7 mouse cellular contexts compared by ENCODE assay signal in the genomic region with DNA sequence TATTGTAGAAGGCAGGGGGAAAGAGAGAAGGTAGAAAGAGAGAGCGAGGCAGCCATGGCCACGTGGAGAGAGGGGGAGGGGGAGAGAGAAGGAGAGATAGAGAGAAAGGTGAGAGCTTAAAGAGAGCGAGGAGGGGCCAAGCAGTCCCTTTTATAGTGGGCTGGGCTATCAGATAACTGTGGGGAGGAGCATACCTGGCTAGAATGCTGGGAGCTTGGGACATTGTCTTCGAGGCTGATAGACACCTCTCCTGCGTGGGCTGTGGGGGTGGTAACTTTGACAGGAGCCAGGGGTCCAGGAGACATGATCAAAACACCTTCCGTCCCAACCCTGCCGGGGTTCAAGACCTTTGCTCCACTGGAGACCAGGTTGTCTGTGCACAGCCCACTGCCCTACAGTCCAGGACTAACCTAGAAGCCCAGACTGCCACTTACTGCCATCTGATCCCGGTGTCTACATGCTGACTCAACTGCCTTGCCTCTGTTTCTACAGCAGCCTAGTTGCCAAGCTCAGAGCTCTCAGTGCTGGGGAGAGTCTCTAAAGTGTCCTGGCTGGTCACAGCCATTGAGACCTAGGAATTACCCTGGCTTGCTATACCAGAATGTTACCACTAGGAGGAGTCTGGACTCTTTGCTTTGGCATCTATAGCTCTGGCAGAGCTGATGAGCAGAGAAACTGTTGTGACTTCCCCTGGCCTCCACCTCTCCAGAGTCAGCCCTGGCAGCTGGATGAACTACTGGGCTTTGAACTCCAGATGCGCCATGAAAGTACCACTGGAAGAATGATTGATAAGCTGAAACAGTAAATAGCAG.
DNase-seq lines count a peak whose midpoint lies in the region; ATAC-seq and TF ChIP-seq lines count a peak whose summit lies in the region.

No protein-coding gene starts in this region.

- TF ChIP-seq CTCF in E14TG2a.4 (conservative IDR thresholded peaks at IDR 0.05; ENCODE audit: low read length) = peak; percentile 81

- peak; percentile 19 for DNase-seq in adrenal gland, adult 8-10 months
- DNase-seq in embryonic facial prominence, embryonic 11.5 days (ENCODE audit: low spot score) = peak; percentile 89
- DNase-seq in neural tube, embryonic 11.5 days (ENCODE audit: low spot score) = peak; percentile 46

- H3K27me3 ChIP-seq in E14TG2a.4 (ENCODE audit: insufficient read depth, low read length) = no peaks in the 10 kb centered on the region
- H3K27me3 ChIP-seq in embryonic facial prominence, embryonic 11.5 days (ENCODE audit: control insufficient read depth, insufficient read depth, low read length) = no peaks in the 10 kb centered on the region
- H3K27me3 ChIP-seq in heart, embryonic 15.5 days = no peaks in the 10 kb centered on the region
- H3K27me3 ChIP-seq in kidney, embryonic 16.5 days (ENCODE audit: insufficient read depth, low read length) = no peaks in the 10 kb centered on the region
- H3K27me3 ChIP-seq in liver, embryonic 12.5 days (replicated peaks) = no peaks in the 10 kb centered on the region; the same call in 1 of the 2 replicates
- H3K27me3 ChIP-seq in neural tube, embryonic 11.5 days (ENCODE audit: control insufficient read depth, insufficient read depth, low read length) = no peaks in the 10 kb centered on the region

- H3K4me3 ChIP-seq in E14TG2a.4 (replicated peaks; ENCODE audit: low read length) = no peak overlapping the region
- no peak overlapping the region for H3K4me3 ChIP-seq in embryonic facial prominence, embryonic 11.5 days (ENCODE audit: low read depth, low read length)
- H3K4me3 ChIP-seq in heart, embryonic 15.5 days = no peak overlapping the region
- no peak overlapping the region for H3K4me3 ChIP-seq in kidney, embryonic 16.5 days (ENCODE audit: low read length)
- H3K4me3 ChIP-seq in liver, embryonic 12.5 days = no peak overlapping the region
- H3K4me3 ChIP-seq in neural tube, embryonic 11.5 days (ENCODE audit: low read depth, low read length) = no peak overlapping the region

- peaks cover 13% of the 10 kb centered on the region for H3K4me1 ChIP-seq in E14TG2a.4 (replicated peaks; ENCODE audit: low read depth, low read length)
- no peaks in the 10 kb centered on the region for H3K4me1 ChIP-seq in embryonic facial prominence, embryonic 11.5 days (ENCODE audit: control insufficient read depth, insufficient read depth, low read length)
- peaks cover 16% of the 10 kb centered on the region for H3K4me1 ChIP-seq in heart, embryonic 15.5 days (replicated peaks)
- H3K4me1 ChIP-seq in kidney, embryonic 16.5 days (ENCODE audit: insufficient read depth, low read length) = no peaks in the 10 kb centered on the region
- H3K4me1 ChIP-seq in liver, embryonic 12.5 days = no peaks in the 10 kb centered on the region
- H3K4me1 ChIP-seq in neural tube, embryonic 11.5 days (ENCODE audit: control insufficient read depth, insufficient read depth, low read length) = no peaks in the 10 kb centered on the region

- ATAC-seq in embryonic facial prominence, embryonic 11.5 days (replicated peaks; ENCODE audit: insufficient number of reproducible peaks, low FRiP score, low TSS enrichment, low read depth) = peak; percentile 67; the same call in 1 of the 2 replicates
- peak; percentile 81; the same call in 1 of the 2 replicates for ATAC-seq in heart, embryonic 15.5 days (replicated peaks; ENCODE audit: insufficient number of reproducible peaks, insufficient read depth, low FRiP score, low read depth)
- peak; percentile 65 for ATAC-seq in kidney, embryonic 16.5 days (ENCODE audit: low FRiP score, low TSS enrichment)
- peak; percentile 57; the same call in 1 of the 2 replicates for ATAC-seq in liver, embryonic 12.5 days
- peak; percentile 38; the same call in 1 of the 2 replicates for ATAC-seq in neural tube, embryonic 11.5 days (ENCODE audit: insufficient read depth, low FRiP score, low TSS enrichment)

- H3K9ac ChIP-seq in embryonic facial prominence, embryonic 11.5 days (replicated peaks; ENCODE audit: low read length) = no peak overlapping the region
- no peak overlapping the region for H3K9ac ChIP-seq in heart, embryonic 15.5 days
- no peak overlapping the region for H3K9ac ChIP-seq in kidney, embryonic 16.5 days (replicated peaks; ENCODE audit: low read length)
- no peak overlapping the region for H3K9ac ChIP-seq in liver, embryonic 12.5 days
- H3K9ac ChIP-seq in neural tube, embryonic 11.5 days (ENCODE audit: low read length) = no peak overlapping the region

- H3K9me3 ChIP-seq in E14TG2a.4 (ENCODE audit: low read length) = no peaks in the 10 kb centered on the region
- no peaks in the 10 kb centered on the region for H3K9me3 ChIP-seq in embryonic facial prominence, embryonic 11.5 days (replicated peaks; ENCODE audit: control insufficient read depth, low read length)
- no peaks in the 10 kb centered on the region for H3K9me3 ChIP-seq in heart, embryonic 15.5 days (replicated peaks)
- H3K9me3 ChIP-seq in kidney, embryonic 16.5 days (ENCODE audit: low read length) = no peaks in the 10 kb centered on the region
- no peaks in the 10 kb centered on the region for H3K9me3 ChIP-seq in liver, embryonic 12.5 days (replicated peaks)
- no peaks in the 10 kb centered on the region for H3K9me3 ChIP-seq in neural tube, embryonic 11.5 days (ENCODE audit: control insufficient read depth, low read length)

- H3K4me2 ChIP-seq in embryonic facial prominence, embryonic 11.5 days (ENCODE audit: low read depth, low read length) = no peak overlapping the region
- H3K4me2 ChIP-seq in heart, embryonic 15.5 days = no peak overlapping the region
- H3K4me2 ChIP-seq in kidney, embryonic 16.5 days (replicated peaks; ENCODE audit: low read depth, low read length) = no peak overlapping the region
- no peak overlapping the region for H3K4me2 ChIP-seq in liver, embryonic 12.5 days
- no peak overlapping the region for H3K4me2 ChIP-seq in neural tube, embryonic 11.5 days (ENCODE audit: low read depth)

- no peaks in the 10 kb centered on the region for H3K36me3 ChIP-seq in E14TG2a.4 (ENCODE audit: insufficient read depth, low read length)
- no peaks in the 10 kb centered on the region for H3K36me3 ChIP-seq in embryonic facial prominence, embryonic 11.5 days (replicated peaks; ENCODE audit: control insufficient read depth, insufficient read depth, low read depth, low read length)
- no peaks in the 10 kb centered on the region for H3K36me3 ChIP-seq in heart, embryonic 15.5 days
- H3K36me3 ChIP-seq in kidney, embryonic 16.5 days (ENCODE audit: insufficient read depth, low read length) = no peaks in the 10 kb centered on the region
- H3K36me3 ChIP-seq in liver, embryonic 12.5 days = no peaks in the 10 kb centered on the region
- no peaks in the 10 kb centered on the region for H3K36me3 ChIP-seq in neural tube, embryonic 11.5 days (ENCODE audit: control insufficient read depth, insufficient read depth, low read length)

- WGBS in embryonic facial prominence, embryonic 11.5 days = 71% methylated on average over 9 of the region's 9 CpGs
- WGBS in heart, embryonic 15.5 days = 62% methylated on average over 9 of the region's 9 CpGs
- WGBS in kidney, embryonic 16.5 days = 58% methylated on average over 9 of the region's 9 CpGs
- 51% methylated on average over 9 of the region's 9 CpGs for WGBS in liver, embryonic 12.5 days (ENCODE audit: insufficient replicate concordance)
- WGBS in neural tube, embryonic 11.5 days = 66% methylated on average over 9 of the region's 9 CpGs

- no peak overlapping the region for H3K27ac ChIP-seq in embryonic facial prominence, embryonic 11.5 days (replicated peaks; ENCODE audit: low read depth, low read length)
- H3K27ac ChIP-seq in heart, embryonic 15.5 days = no peak overlapping the region
- no peak overlapping the region for H3K27ac ChIP-seq in kidney, embryonic 16.5 days (ENCODE audit: low read length)
- no peak overlapping the region for H3K27ac ChIP-seq in liver, embryonic 12.5 days
- H3K27ac ChIP-seq in neural tube, embryonic 11.5 days (ENCODE audit: low read depth, low read length) = no peak overlapping the region

Comparison
In these comparisons a context has a peak if more than half of its experiments do, and no peak if none do; other contexts are left out.
1. DNase-seq: peak in every context shown above with its lines; median percentile 89 in embryonic facial prominence, embryonic 11.5 days; 46 in neural tube, embryonic 11.5 days; 19 in adrenal gland, adult 8-10 months.